Mouse (Mus musculus) intestine, embryonic 14.5 days (tissue): ENCODE measurements around the gene 4833420G17Rik. TPM values are rescaled to one million over a fixed set of nuclear protein-coding genes. Genes with fewer than 3 reads are reported as not detected.

Experiments
- ATAC-seq: fragments of 200-750 bp; cut with Nextera tagmentation; replicated peaks from 2 replicates; pipeline ENCODE4 v1.8.0; 2017; ENCODE audit warnings: low read depth, moderate number of reproducible peaks, moderate TSS enrichment, moderate library complexity; ENCODE audit not compliant: low FRiP score, low TSS enrichment
- DNase-seq: peaks from one replicate; pipeline ENCODE4 v3.0.0-alpha.2; 2018; ENCODE audit warnings: low spot score
- H3K27ac ChIP-seq: fragments of 300-500 bp; sonication (generic); 2 replicates; pipeline ENCODE4 v1.5.1; 2014; ENCODE audit warnings: low read depth, mild to moderate bottlenecking, control low read depth
- H3K27me3 ChIP-seq: fragments of 300-500 bp; sonication (generic); replicated peaks from 2 replicates; pipeline ENCODE4 v1.6.1; 2014; ENCODE audit warnings: low read length, control low read depth; ENCODE audit not compliant: control insufficient read depth, insufficient read depth
- H3K36me3 ChIP-seq: fragments of 300-500 bp; sonication (generic); 2 replicates; pipeline ENCODE4 v1.6.1; 2014; ENCODE audit warnings: low read length, control low read depth; ENCODE audit not compliant: control insufficient read depth, insufficient read depth
- H3K4me1 ChIP-seq: fragments of 300-500 bp; sonication (generic); replicated peaks from 2 replicates; pipeline ENCODE4 v1.6.1; 2014; ENCODE audit warnings: low read length, control low read depth, mixed read lengths; ENCODE audit not compliant: control insufficient read depth, insufficient read depth
- H3K4me2 ChIP-seq: fragments of 300-500 bp; sonication (generic); 2 replicates; pipeline ENCODE4 v1.6.1; 2014; ENCODE audit warnings: low read length
- H3K4me3 ChIP-seq: fragments of 300-500 bp; sonication (generic); 2 replicates; pipeline ENCODE4 v1.5.1; 2014; ENCODE audit warnings: low read depth, low read length, control low read depth, mixed read lengths
- H3K9ac ChIP-seq: fragments of 300-500 bp; sonication (generic); 2 replicates; pipeline ENCODE4 v1.6.1; 2014; ENCODE audit warnings: mild to moderate bottlenecking, low read length
- H3K9me3 ChIP-seq: fragments of 300-500 bp; sonication (generic); 2 replicates; pipeline ENCODE4 v1.6.1; 2016; ENCODE audit warnings: low read length, control low read depth; ENCODE audit not compliant: control insufficient read depth
- whole genome bisulfite sequencing: fragments of 180-500 bp; shearing (Covaris S2); extraction: QIAGEN DNeasy Blood & Tissue Kit; methylation state at CpG from one replicate; pipeline ENCODE4 v1.1.7; 2014; 5-methylcytosine and 5-hydroxymethylcytosine counted together
- polyA plus RNA-seq: library from polyadenylated mRNA; unstranded; fragments of >200 nt; fragmentation: Nextera tagmentation; extraction: Ambion mirVana; gene quantifications from 2 replicates; pipeline ENCODE4 v1.2.1, GENCODE M21; 2014

Gene 4833420G17Rik
- 54.8 and 65.2 TPM in 2 replicates for polyA plus RNA-seq

GRCm38 (mm10) chr13:119462596-119463560, at the start of gene 4833420G17Rik:
Gene 4833420G17Rik, plus strand, starts transcription at chr13:119462768.
- peak within 1 kb of the TSS; percentile 64 for H3K4me2 ChIP-seq
- peaks cover 11% of the 10 kb centered on the region for H3K4me1 ChIP-seq
- peak within 1 kb of the TSS; percentile 79 for H3K9ac ChIP-seq
- H3K36me3 ChIP-seq: peaks cover 26% of the 10 kb centered on the region
- peak within 1 kb of the TSS; percentile 86 for H3K27ac ChIP-seq
- ATAC-seq (peak; percentile 96), DNase-seq (peak; percentile 90)
- no peaks in the 10 kb centered on the region for H3K27me3 ChIP-seq
- H3K9me3 ChIP-seq: no peaks in the 10 kb centered on the region
- 3% methylated on average over 57 of the region's 57 CpGs for WGBS
- peak within 1 kb of the TSS; percentile 97 for H3K4me3 ChIP-seq

DNA sequence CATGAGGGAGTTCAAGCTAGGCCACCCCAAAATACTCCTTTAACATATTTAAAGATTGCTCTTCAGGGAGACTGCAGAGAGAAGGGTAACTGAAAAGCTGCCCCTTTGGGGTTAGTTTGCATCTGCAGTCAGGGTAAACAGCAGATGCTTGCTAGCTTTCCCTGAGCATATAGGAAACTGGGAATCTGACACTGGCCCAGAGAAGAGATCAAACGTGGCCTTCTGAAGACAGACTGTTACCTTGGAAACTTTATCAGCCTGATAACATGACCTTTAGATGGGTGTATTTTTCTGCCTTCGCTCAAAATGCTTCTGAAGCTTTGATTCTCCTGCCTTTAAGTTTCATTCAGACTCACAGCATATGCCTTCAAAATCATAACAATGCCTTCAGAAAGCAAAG, 49.5 kb upstream of the 4833420G17Rik start:
- Histone ChIP-seq H3K4me1 (peaks cover 2% of the 10 kb centered on the region), H3K9ac (no peak overlapping the region), H3K27ac (no peak overlapping the region), H3K36me3 (no peaks in the 10 kb centered on the region), H3K4me3 (no peak overlapping the region), H3K9me3 (no peaks in the 10 kb centered on the region), H3K4me2 (no peak overlapping the region), H3K27me3 (no peaks in the 10 kb centered on the region)
- no peak for DNase-seq
- no peak for ATAC-seq
- 15% methylated on average over 2 of the region's 2 CpGs for WGBS

GRCm38 (mm10) chr13:119418479-119418878, 44.1 kb upstream of the 4833420G17Rik start:
- no peak overlapping the region for H3K4me3 ChIP-seq
- DNase-seq (no peak), ATAC-seq (no peak)
- H3K4me2 ChIP-seq: no peak overlapping the region
- H3K36me3 ChIP-seq: no peaks in the 10 kb centered on the region
- no peaks in the 10 kb centered on the region for H3K4me1 ChIP-seq
- WGBS: 83% methylated on average over 3 of the region's 3 CpGs
- no peaks in the 10 kb centered on the region for H3K9me3 ChIP-seq
- H3K9ac ChIP-seq: no peak overlapping the region
- no peak overlapping the region for H3K27ac ChIP-seq
- no peaks in the 10 kb centered on the region for H3K27me3 ChIP-seq

DNA sequence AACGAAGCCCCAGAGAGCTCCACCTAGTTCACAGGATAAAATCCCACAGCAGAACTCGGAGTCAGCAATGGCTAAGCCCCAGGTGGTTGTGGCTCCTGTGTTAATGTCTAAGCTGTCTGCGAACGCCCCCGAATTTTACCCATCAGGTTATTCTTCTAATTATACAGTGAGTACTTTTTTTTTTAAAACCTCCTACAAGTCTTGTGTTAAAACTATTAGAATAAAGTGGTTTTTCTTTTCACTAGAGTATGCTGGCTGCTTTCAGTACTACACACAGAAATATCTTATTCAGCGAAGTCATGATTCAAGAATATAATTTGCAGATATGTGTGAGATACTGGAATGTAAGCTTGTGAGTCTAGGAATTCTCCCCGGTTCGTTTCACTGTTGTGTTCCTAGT, 32.4 kb upstream of the 4833420G17Rik start:
- Histone ChIP-seq H3K4me1 (peaks cover 14% of the 10 kb centered on the region), H3K36me3 (0 out of 2 replicates have a peak, but pooled peaks cover 16% of the 10 kb centered on the region), H3K9ac (peak overlapping the region; percentile 99), H3K27me3 (no peaks in the 10 kb centered on the region), H3K27ac (peak overlapping the region; percentile 99), H3K4me2 (peak overlapping the region; percentile 52), H3K4me3 (peak overlapping the region; percentile 83), H3K9me3 (no peaks in the 10 kb centered on the region)
- no peak for ATAC-seq
- WGBS: 16% methylated on average over 8 of the region's 8 CpGs
- DNase-seq: peak; percentile 56

DNA sequence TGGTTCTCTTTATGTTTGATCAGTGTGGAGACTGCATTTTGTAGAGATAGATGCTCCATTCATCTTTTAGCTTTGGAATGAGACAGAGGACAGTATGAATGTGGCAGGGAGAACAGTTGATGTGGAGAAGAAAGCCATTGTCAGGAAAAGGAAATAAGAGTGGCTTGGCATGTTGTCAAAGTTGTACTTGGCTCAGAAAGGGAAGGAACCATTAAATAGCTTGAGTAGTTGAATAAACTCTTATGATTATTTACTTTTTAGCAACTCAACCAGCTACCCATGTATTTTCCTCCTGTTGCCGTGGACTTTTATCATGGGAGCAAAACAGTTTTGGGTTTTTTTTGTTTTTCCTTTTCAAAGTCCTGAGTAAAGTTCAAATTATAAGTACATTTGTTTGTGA, 30.5 kb upstream of the 4833420G17Rik start:
- Histone ChIP-seq H3K9ac (no peak overlapping the region), H3K27me3 (no peaks in the 10 kb centered on the region), H3K4me2 (no peak overlapping the region), H3K4me3 (no peak overlapping the region), H3K4me1 (peaks cover 14% of the 10 kb centered on the region), H3K9me3 (no peaks in the 10 kb centered on the region), H3K27ac (no peak overlapping the region), H3K36me3 (0 out of 2 replicates have a peak, but pooled peaks cover 23% of the 10 kb centered on the region)
- no peak for DNase-seq
- 72% methylated on average over 1 of the region's 1 CpGs for WGBS
- no peak for ATAC-seq

DNA sequence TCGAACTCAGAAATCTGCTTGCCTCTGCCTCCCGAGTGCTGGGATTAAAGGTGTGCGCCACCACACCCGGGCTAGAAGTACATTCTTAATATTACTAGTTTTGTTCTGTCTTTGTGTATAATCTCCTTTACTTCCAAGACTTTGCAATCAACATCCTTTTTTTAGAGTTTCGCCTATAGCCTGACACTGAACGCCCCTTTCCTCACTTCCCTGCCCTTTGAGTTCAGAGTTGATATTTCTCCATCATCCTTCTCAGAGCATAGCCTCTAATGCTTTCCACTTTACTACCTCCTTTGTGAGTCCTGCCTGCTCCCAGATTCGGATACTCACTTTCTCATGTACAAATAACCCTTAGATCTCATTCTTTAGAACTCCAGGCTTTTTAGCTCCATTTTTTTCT, 28.2 kb upstream of the 4833420G17Rik start:
- no peak overlapping the region for H3K4me3 ChIP-seq
- no peak for ATAC-seq
- no peaks in the 10 kb centered on the region for H3K27me3 ChIP-seq
- no peak overlapping the region for H3K4me2 ChIP-seq
- peaks cover 42% of the 10 kb centered on the region for H3K36me3 ChIP-seq
- H3K27ac ChIP-seq: no peak overlapping the region
- WGBS: 93% methylated on average over 7 of the region's 7 CpGs
- H3K9ac ChIP-seq: no peak overlapping the region
- peaks cover 14% of the 10 kb centered on the region for H3K4me1 ChIP-seq
- DNase-seq: no peak
- no peaks in the 10 kb centered on the region for H3K9me3 ChIP-seq

DNA sequence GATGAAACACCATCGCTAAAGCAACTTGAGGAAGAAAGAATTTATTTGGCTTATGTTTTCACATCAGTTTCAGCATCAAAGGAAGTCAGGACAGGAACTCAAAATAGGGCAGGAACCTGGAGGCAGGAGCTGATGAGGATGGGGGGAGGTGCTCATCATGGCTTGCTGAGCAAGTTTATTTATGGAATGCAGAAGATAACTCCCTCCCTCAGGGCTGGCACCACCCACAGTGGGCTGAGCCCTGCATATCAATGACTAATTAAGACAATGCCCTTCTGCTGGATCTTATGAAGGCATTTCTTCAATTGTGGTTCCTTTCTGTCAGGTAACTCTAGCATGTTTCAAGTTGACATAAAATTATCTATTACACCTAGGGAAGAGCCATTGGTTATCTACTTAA, 20.3 kb upstream of the 4833420G17Rik start:
- H3K9ac ChIP-seq: no peak overlapping the region
- no peak overlapping the region for H3K27ac ChIP-seq
- no peaks in the 10 kb centered on the region for H3K4me1 ChIP-seq
- WGBS: 91% methylated on average over 1 of the region's 1 CpGs
- no peaks in the 10 kb centered on the region for H3K27me3 ChIP-seq
- peaks cover 83% of the 10 kb centered on the region for H3K36me3 ChIP-seq
- H3K9me3 ChIP-seq: no peaks in the 10 kb centered on the region
- DNase-seq (no peak), ATAC-seq (no peak)
- no peak overlapping the region for H3K4me3 ChIP-seq
- no peak overlapping the region for H3K4me2 ChIP-seq

- ATAC-seq (no peak), DNase-seq (no peak)
- Histone ChIP-seq H3K36me3 (peaks cover 68% of the 10 kb centered on the region), H3K4me3 (no peak overlapping the region), H3K9me3 (no peaks in the 10 kb centered on the region), H3K27me3 (no peaks in the 10 kb centered on the region), H3K4me1 (no peaks in the 10 kb centered on the region), H3K27ac (no peak overlapping the region), H3K4me2 (no peak overlapping the region), H3K9ac (no peak overlapping the region)
- WGBS: 94% methylated on average over 4 of the region's 4 CpGs
Observed at GRCm38 (mm10) chr13:119453563-119453962, 9.0 kb upstream of the 4833420G17Rik start.
